Mouse (Mus musculus): ENCODE measurements at regions not wholly inside any gene's neighbourhood (a gene's known extent, or its start where the extent isn't known, plus 50 kb on each side); places are given as distances from the start of the nearest gene placed in this dataset.
A peak's percentile ranks its signal among the peaks of the same experiment; 100 is the strongest.

DNA sequence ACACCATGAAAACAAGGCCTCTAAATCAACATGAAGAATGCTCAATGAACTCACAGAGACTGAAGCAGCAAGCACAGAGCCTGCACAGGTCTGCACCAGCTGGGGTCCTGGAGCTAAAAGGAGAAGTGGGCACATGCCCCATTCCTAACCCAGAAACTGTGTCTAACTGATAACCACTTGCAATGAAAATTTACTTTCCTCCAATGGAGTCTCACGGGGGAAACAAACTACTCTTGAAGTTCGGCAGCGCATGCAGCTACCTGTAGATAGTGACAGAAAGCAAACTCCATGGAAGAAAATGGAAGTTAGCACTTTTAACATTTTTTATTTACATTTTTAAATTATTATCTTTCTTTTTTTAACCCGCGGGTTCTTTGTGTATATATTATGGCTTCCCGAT lies 76.8 kb upstream of the Akap6 start:
- DNase-seq (ENCODE audit: low spot score in 2 of 2): no peak

DNA sequence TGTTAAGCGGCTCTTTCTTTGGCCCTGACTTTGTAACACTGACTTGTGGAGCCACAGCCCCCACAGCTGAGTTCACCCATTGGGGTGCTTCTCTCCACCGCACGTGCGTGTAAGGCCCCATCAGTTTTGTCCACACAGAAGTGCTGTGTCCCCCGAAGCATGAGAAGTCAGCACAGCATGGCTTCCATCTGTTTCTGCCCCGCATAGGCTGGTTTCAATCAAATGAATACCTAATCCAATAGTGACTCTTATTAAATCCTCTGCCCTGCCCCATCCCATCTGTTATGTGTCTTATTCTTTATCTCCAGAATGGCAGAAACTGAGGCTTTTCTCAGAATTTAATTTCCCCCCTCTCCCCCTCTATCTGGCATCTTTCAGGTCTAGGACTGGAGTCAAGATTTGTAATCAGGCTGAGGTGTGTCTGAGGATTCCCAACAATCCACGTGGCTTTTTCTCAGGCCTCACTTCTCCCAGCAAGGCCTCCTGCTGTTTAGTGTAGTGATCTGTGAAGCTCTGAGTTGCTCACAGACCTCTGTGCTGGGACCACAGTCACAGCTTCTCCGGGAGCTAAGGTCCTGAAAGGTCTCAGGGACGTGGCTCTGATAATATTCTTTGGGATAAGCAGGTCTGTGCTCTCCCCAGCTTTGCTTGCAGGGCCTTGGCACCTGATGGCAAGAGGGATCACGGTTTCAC lies 75.6 kb upstream of the Akap6 start:
- no peak for DNase-seq (ENCODE audit: low spot score in 2 of 2)

DNA sequence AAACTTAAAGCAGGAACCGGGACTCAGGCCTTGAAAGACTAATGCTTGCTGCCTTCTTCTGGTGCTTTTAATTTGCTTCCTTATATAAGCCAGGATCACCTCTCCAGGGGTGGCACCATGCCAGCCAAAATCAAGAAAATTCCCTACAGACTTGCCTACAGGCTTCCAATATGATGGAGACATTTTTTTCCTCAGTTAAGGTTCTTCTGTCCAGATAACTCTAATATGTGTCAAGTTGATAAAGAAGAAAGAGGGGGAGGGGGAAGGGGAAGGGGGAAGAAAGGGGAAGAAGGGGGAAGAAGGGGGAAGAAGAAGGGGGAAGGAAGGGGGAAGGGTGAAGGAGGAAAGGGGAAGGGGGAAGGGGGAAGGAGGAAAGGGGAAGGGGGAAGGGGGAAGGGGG lies 74.3 kb upstream of the Akap6 start:
- DNase-seq (ENCODE audit: low spot score in 2 of 2): no peak

GRCm38 (mm10) chr12:52628771-52629170 lies 70.4 kb upstream of the Akap6 start:
- no peak for DNase-seq (ENCODE audit: low spot score in 2 of 2)

DNA sequence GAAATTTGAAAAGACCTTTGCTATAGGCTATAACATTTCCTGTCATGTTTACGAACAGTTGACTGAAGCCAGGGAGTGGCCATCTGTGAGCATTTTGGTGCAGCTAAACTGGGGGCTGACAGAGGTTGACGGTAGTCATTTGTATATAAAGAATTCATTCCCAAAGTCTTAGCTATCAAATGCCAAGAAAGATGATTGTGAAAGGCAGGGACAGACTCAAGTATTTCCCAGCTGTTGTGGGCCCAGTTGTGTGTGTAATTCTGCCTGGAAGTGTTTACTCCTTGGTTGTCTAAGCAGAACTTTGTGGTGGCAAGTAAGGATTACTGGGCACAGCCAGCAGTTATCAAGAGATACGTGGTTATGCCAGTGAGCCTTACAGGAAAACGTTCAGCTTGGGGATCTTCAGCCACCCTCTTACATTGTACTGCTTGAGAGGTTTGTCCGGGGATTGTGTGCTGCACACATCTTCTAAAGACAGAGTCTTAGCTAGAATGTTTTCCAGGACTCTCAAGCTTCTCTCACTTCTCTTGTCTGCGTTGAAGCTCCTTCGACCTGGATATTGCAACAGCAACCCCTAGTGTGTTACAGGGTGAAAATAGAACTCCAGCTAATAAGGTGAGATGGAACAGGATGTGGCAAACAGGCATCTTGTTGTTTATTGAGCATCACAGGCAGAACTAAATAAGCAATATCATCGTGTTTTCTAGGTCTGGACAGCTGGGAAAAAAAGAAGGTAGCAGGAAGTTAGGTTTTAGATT lies 63.9 kb upstream of the Akap6 start:
- DNase-seq (ENCODE audit: low spot score in 2 of 2): no peak

DNA sequence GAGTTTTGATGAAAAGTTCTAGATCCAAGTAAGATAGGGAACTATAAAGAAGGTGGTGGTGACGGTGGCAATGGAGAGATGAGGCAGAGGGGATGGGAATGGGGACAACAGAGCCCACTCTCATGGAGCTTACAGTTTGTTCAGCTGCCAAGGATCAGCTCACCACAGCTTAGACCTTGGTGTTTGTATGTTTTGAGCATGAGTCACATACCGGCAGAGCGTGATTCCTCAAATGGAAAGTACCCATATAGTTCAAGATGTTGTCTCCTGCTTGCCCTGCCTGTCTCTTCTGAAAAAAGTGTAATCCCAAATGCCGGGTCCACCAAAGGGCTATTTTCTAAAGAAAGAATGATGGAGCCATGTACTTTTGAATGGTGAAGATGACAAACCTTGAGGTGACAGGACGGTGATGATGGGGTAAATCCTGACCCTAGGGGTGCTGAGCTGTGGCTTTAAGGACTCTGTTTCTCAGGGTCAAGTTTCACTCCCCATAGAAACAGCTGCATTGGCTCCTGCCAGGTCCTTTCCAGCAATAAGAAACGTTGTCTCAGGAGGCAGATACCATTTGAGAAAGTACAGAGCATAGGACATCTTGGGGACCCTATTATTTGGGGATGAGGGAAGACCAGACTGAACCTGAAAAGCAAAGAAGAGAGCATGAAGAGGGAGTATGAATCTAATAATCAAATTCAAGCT lies 62.8 kb upstream of the Akap6 start:
- no peak for DNase-seq (ENCODE audit: low spot score in 2 of 2)

DNA sequence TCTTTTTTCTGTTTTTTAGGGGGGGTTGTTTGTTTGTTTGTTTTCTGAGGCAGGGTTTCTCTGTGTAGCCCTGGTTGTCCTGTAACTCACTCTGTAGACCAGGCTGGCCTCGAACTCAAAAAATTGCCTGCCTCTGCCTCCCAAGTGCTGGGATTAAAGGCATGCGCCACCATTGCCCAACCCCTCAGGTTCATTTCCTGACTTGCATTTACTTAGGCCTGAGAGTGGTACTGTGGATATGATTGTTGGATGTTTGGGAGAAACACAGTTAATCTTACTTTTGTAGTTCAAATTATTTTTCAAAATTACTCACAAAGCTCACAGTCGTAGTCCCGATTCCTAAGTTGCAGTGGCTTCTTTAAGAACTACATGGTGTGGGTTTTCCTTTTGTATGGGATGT lies 62.3 kb upstream of the Akap6 start:
- no peak for DNase-seq (ENCODE audit: low spot score in 2 of 2)

DNA sequence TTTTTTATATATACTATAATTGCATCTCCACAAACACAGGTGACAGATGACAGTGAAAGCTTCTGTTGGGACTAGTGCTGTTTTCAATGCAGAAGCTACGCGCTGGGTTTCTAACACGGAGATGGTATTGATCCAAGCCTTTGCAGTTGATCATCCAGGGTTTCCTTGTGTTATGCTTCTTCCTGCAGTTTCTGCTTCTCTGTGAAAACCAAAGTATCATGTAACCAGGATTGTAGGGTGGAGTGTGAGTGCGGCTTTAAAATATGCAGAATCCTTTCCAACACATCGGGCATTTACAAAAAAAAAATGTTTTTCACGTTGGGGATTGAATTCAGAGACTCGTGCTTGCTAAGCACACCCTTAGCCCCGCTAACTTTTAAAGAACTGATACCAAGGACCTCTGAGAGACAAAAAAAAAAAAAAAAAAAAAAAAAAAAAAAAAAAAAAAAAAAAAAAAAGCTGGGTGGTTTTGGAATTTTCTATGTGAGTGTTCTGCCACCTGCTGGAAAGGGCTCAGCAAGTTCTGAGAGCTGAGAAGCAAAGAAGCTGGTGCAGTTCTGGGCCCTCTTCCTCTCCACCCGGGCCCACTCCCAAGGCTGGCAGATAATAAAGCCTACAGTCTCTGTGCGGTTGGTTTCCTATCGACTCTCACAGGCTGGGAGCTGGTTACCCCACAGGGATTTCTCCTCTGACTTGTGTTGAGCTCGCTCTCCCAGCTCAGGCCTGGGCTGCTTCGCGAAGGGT lies 61.5 kb upstream of the Akap6 start:
- peak; percentile 8 to 9 for DNase-seq (ENCODE audit: low spot score in 2 of 2)

GRCm38 (mm10) chr12:52638461-52638860 lies 60.7 kb upstream of the Akap6 start:
- DNase-seq (ENCODE audit: low spot score in 2 of 2): no peak

DNA sequence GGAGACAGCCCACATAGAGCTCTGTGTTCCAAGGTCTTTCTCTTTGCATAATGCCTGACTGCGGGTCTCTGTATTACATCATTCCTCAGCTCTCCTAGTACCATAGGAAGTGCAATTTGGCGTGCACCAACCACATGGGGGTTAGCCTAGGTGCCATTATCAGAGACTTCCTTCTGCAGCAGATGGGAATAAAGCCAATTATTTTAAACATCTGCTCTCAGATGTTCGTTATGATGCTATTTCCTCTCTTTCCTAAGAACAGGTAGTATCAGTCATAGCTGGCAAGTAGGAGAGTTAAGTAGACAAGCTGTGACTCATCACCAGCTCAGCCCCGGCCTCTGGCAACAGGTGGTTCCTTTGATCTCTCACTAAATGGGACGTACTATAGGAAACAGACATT lies 55.1 kb upstream of the Akap6 start:
- no peak for DNase-seq (ENCODE audit: low spot score in 2 of 2)
